Mouse (Mus musculus) embryonic facial prominence, embryonic 13.5 days (tissue): ENCODE measurements around the gene Med6. TPM values are rescaled to one million over a fixed set of nuclear protein-coding genes. Genes with fewer than 3 reads are reported as not detected.
A peak's percentile ranks its signal among the peaks of the same experiment; 100 is the strongest.
"Not testable (repeated sequence)": the region's sequence is repeated elsewhere in the genome, so short reads cannot be mapped to it uniquely, and the experiment has no call there.

Source experiments
- ATAC-seq: fragments of 200-750 bp; cut with Nextera tagmentation; 2 replicates; pipeline ENCODE4 v1.8.0; 2017; ENCODE audit warnings: low read depth; ENCODE audit not compliant: insufficient number of reproducible peaks, insufficient read depth, low FRiP score, low TSS enrichment
- H3K27ac ChIP-seq: fragments of 300-500 bp; sonication (generic); 2 replicates; pipeline ENCODE4 v1.5.1; 2015; ENCODE audit warnings: moderate library complexity, mild to moderate bottlenecking, inconsistent platforms
- H3K27me3 ChIP-seq: fragments of 300-500 bp; sonication (generic); 2 replicates; pipeline ENCODE4 v1.6.1; 2015; ENCODE audit warnings: mild to moderate bottlenecking, inconsistent platforms
- H3K36me3 ChIP-seq: fragments of 300-500 bp; sonication (generic); 2 replicates; pipeline ENCODE4 v1.6.1; 2015; ENCODE audit warnings: mild to moderate bottlenecking, inconsistent platforms
- H3K4me1 ChIP-seq: fragments of 300-500 bp; sonication (generic); 2 replicates; pipeline ENCODE4 v1.6.1; 2015; ENCODE audit warnings: inconsistent platforms
- H3K4me2 ChIP-seq: fragments of 300-500 bp; sonication (generic); 2 replicates; pipeline ENCODE4 v1.6.1; 2015; ENCODE audit warnings: moderate library complexity, mild to moderate bottlenecking, inconsistent platforms
- H3K4me3 ChIP-seq: fragments of 300-500 bp; sonication (generic); 2 replicates; pipeline ENCODE4 v1.5.1; 2015; ENCODE audit warnings: mild to moderate bottlenecking, inconsistent platforms
- H3K9ac ChIP-seq: fragments of 300-500 bp; sonication (generic); 2 replicates; pipeline ENCODE4 v1.6.1; 2015; ENCODE audit warnings: mild to moderate bottlenecking, inconsistent platforms
- H3K9me3 ChIP-seq: fragments of 300-500 bp; sonication (generic); 2 replicates; pipeline ENCODE4 v1.6.1; 2016; ENCODE audit warnings: inconsistent platforms
- WGBS: fragments of 180-500 bp; shearing (Covaris S2); methylation state at CpG from one replicate; pipeline ENCODE4 v1.1.7; 2015; ENCODE audit warnings: mixed read lengths; 5-methylcytosine and 5-hydroxymethylcytosine counted together
- polyA plus RNA-seq: library from polyadenylated mRNA; unstranded; fragments of >200 nt; fragmentation: Nextera tagmentation; extraction: Ambion mirVana; gene quantifications from 2 replicates; pipeline ENCODE4 v1.2.1, GENCODE M21; 2015

The Med6 gene
- polyA plus RNA-seq, 1 experiment from 2014 or later, result 83.9 TPM

- Histone ChIP-seq H3K27ac (peak overlapping the region; percentile 68), H3K9me3 (no peaks in the 10 kb centered on the region), H3K9ac (peak overlapping the region; percentile 88), H3K36me3 (no peaks in the 10 kb centered on the region), H3K4me1 (no peaks in the 10 kb centered on the region; the same call in 1 of the 2 replicates), H3K4me3 (peak overlapping the region; percentile 83), H3K27me3 (no peaks in the 10 kb centered on the region), H3K4me2 (peak overlapping the region; percentile 68)
- ATAC-seq, result no peak
- 30% methylated on average over 4 of the region's 4 CpGs for WGBS
These were observed 61.8 kb downstream of the Med6 start for GRCm38 (mm10) chr12:81533029-81533419.

GRCm38 (mm10) chr12:81532316-81533028 lies 62.3 kb downstream of the Med6 start, which contains the start of the genes Gm20498 and Synj2bp:
Gene Gm20498, minus strand, starts transcription at chr12:81532905.
Gene Synj2bp, minus strand, starts transcription at chr12:81532911.
- Histone ChIP-seq H3K4me2 (peak within 1 kb of the TSS; percentile 68), H3K36me3 (no peaks in the 10 kb centered on the region), H3K27me3 (no peaks in the 10 kb centered on the region), H3K9me3 (no peaks in the 10 kb centered on the region), H3K4me1 (no peaks in the 10 kb centered on the region; the same call in 1 of the 2 replicates), H3K27ac (peak within 1 kb of the TSS; percentile 68), H3K9ac (peak within 1 kb of the TSS; percentile 88), H3K4me3 (peak within 1 kb of the TSS; percentile 83)
- ATAC-seq, result peak; percentile 69; the same call in 1 of the 2 replicates
- WGBS, result under 1% methylated on average over 46 of the region's 46 CpGs

GRCm38 (mm10) chr12:81530587-81530986 lies 64.2 kb downstream of the Med6 start:
- H3K9me3 ChIP-seq, H3K4me3 ChIP-seq, ATAC-seq, H3K4me1 ChIP-seq, H3K9ac ChIP-seq, H3K4me2 ChIP-seq, H3K36me3 ChIP-seq, H3K27me3 ChIP-seq, H3K27ac ChIP-seq: not testable (repeated sequence)
- 76% methylated on average over 7 of the region's 8 CpGs for WGBS

Other genes starting within 250 kb of the Med6 start
- gene Gm4787, start 215.5 kb downstream of the Med6 start, polyA plus RNA-seq, result 0.30 and 0.48 TPM in 2 replicates
- 0.84 and 0.89 TPM in 2 replicates for gene Adam4, start 173.1 kb downstream of the Med6 start, polyA plus RNA-seq
- 130 and 145 TPM in 2 replicates for gene Cox16, start 109.9 kb downstream of the Med6 start, polyA plus RNA-seq
- gene Gm20498, start 62.1 kb downstream of the Med6 start, polyA plus RNA-seq, result 22.7 and 23.0 TPM in 2 replicates
- 39.8 and 48.6 TPM in 2 replicates for gene Synj2bp, start 62.1 kb downstream of the Med6 start, polyA plus RNA-seq
- gene Adam21, start 26.5 kb downstream of the Med6 start, polyA plus RNA-seq, result 0.46 and 0.95 TPM in 2 replicates
- 1.8 and 2.2 TPM in 2 replicates for gene Ttc9, start 36.2 kb upstream of the Med6 start, polyA plus RNA-seq
- gene Map3k9, start 186.2 kb upstream of the Med6 start, polyA plus RNA-seq, result 1.3 TPM in 2 replicates